Mouse (Mus musculus) heart, embryonic 13.5 days (tissue): Measurements from ENCODE around the gene Slc25a43. TPM values are rescaled to one million over a fixed set of nuclear protein-coding genes. Genes with fewer than 3 reads are reported as not detected.

Source experiments
- ATAC-seq: fragments of 200-750 bp; cut with Nextera tagmentation; 2 replicates; pipeline ENCODE4 v1.8.0; 2017; ENCODE audit warnings: moderate TSS enrichment; ENCODE audit not compliant: insufficient number of reproducible peaks, low FRiP score, low TSS enrichment; ENCODE audit errors: extremely low read depth
- H3K27ac ChIP-seq: fragments of 300-500 bp; sonication (generic); replicated peaks from 2 replicates; pipeline ENCODE4 v1.5.1; 2015; ENCODE audit warnings: moderate library complexity, mild to moderate bottlenecking, inconsistent platforms
- H3K27me3 ChIP-seq: fragments of 300-500 bp; sonication (generic); replicated peaks from 2 replicates; pipeline ENCODE4 v1.6.1; 2015; ENCODE audit warnings: mild to moderate bottlenecking, inconsistent platforms
- H3K36me3 ChIP-seq: fragments of 300-500 bp; sonication (generic); 2 replicates; pipeline ENCODE4 v1.6.1; 2015; ENCODE audit warnings: mild to moderate bottlenecking, inconsistent platforms
- H3K4me1 ChIP-seq: fragments of 300-500 bp; sonication (generic); 2 replicates; pipeline ENCODE4 v1.6.1; 2015; ENCODE audit warnings: inconsistent platforms
- H3K4me2 ChIP-seq: fragments of 300-500 bp; sonication (generic); 2 replicates; pipeline ENCODE4 v1.6.1; 2015; ENCODE audit warnings: inconsistent platforms, mild to moderate bottlenecking, moderate library complexity
- H3K4me3 ChIP-seq: fragments of 300-500 bp; sonication (generic); 2 replicates; pipeline ENCODE4 v1.5.1; 2015; ENCODE audit warnings: moderate library complexity, mild to moderate bottlenecking, inconsistent platforms
- H3K9ac ChIP-seq: fragments of 300-500 bp; sonication (generic); 2 replicates; pipeline ENCODE4 v1.6.1; 2015; ENCODE audit warnings: inconsistent platforms, mild to moderate bottlenecking, moderate library complexity
- H3K9me3 ChIP-seq: fragments of 300-500 bp; sonication (generic); 2 replicates; pipeline ENCODE4 v1.6.1; 2016; ENCODE audit warnings: inconsistent platforms
- whole genome bisulfite sequencing: fragments of 180-500 bp; shearing (Covaris S2); methylation state at CpG from one replicate; pipeline ENCODE4 v1.1.7; 2015; ENCODE audit warnings: mixed read lengths; 5-methylcytosine and 5-hydroxymethylcytosine counted together
- polyA plus RNA-seq: library from polyadenylated mRNA; unstranded; fragments of >200 nt; fragmentation: Nextera tagmentation; extraction: Ambion mirVana; gene quantifications from 2 replicates; pipeline ENCODE4 v1.2.1, GENCODE M21; 2015

The Slc25a43 gene
- polyA plus RNA-seq, 1 experiment from 2014 or later: 3.0 TPM

- 19% methylated on average over 5 of the region's 5 CpGs for WGBS
Measured at GRCm38 (mm10) chrX:36811377-36811776, 67.9 kb downstream of the Slc25a43 start.

GRCm38 (mm10) chrX:36814161-36814836, 70.8 kb downstream of the Slc25a43 start:
- H3K4me2 ChIP-seq: no peak overlapping the region
- WGBS: 78% methylated on average over 8 of the region's 8 CpGs
- H3K36me3 ChIP-seq: no peaks in the 10 kb centered on the region
- no peaks in the 10 kb centered on the region for H3K27me3 ChIP-seq
- H3K4me3 ChIP-seq: no peak overlapping the region
- ATAC-seq: no peak
- H3K9ac ChIP-seq: no peak overlapping the region
- no peaks in the 10 kb centered on the region for H3K9me3 ChIP-seq
- no peak overlapping the region for H3K27ac ChIP-seq
- peaks cover 7% of the 10 kb centered on the region for H3K4me1 ChIP-seq

More at GRCm38 (mm10) chrX:36811377-36811776, 67.9 kb downstream of the Slc25a43 start:
- no peaks in the 10 kb centered on the region for H3K27me3 ChIP-seq
- no peak for ATAC-seq
- H3K27ac ChIP-seq: no peak overlapping the region
- peaks cover 7% of the 10 kb centered on the region for H3K4me1 ChIP-seq
- H3K9ac ChIP-seq: no peak overlapping the region
- no peaks in the 10 kb centered on the region for H3K36me3 ChIP-seq
- H3K4me2 ChIP-seq: no peak overlapping the region
- H3K4me3 ChIP-seq: no peak overlapping the region
- no peaks in the 10 kb centered on the region for H3K9me3 ChIP-seq

DNA sequence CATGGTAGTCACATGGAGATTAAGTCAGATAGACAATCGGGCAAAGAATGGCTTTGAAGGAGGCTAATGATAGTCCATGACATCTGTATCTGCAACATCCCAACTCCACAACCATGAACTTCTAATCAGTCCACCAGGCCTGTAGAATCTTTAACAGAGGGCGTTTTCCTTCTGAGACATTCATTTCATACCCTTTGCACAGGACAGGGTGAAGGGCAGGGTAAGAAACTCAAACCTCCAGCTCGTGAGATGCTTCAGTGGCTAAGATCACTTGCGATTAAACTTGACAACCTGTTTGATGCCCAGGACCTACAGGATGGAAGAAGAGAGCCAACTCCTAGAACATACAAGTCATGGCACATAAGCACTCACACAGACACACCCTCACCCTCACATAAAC, 71.6 kb downstream of the Slc25a43 start:
- Histone ChIP-seq H3K4me3 (no peak overlapping the region), H3K4me2 (no peak overlapping the region), H3K9ac (no peak overlapping the region), H3K27me3 (no peaks in the 10 kb centered on the region), H3K36me3 (no peaks in the 10 kb centered on the region), H3K27ac (no peak overlapping the region), H3K4me1 (peaks cover 7% of the 10 kb centered on the region), H3K9me3 (no peaks in the 10 kb centered on the region)
- no peak for ATAC-seq
- 68% methylated on average over 4 of the region's 4 CpGs for WGBS

GRCm38 (mm10) chrX:36815439-36815838, 72.0 kb downstream of the Slc25a43 start:
- no peak overlapping the region for H3K4me3 ChIP-seq
- no peak overlapping the region for H3K27ac ChIP-seq
- no peak for ATAC-seq
- no peaks in the 10 kb centered on the region for H3K36me3 ChIP-seq
- H3K27me3 ChIP-seq: no peaks in the 10 kb centered on the region
- H3K9me3 ChIP-seq: no peaks in the 10 kb centered on the region
- no peak overlapping the region for H3K4me2 ChIP-seq
- no peak overlapping the region for H3K9ac ChIP-seq
- 68% methylated on average over 3 of the region's 4 CpGs for WGBS
- peaks cover 7% of the 10 kb centered on the region for H3K4me1 ChIP-seq

DNA sequence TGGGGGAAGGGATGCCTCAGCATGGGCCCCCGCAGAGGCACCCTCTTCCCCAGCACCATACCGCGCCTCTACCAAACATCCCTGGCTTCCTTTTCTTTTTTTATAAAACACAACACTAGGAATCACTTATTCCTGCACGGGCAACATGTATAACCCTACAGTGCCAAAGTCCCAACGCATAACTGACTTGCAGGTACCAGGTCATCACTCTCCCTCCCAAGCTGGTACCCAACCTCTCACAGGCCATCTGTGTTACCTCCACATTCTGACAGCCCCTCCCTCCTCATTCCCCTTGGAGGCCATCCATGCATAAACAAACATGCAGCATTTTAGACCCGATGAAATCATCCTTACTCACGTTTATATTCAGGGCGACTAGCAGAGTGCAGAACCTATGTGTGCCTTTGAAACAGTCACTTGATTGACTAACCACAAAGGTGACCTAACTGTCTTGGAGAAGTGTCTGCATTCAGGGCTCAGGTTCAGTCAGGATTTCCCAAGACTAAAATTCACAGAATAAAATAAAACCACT, 73.0 kb downstream of the Slc25a43 start:
- Histone ChIP-seq H3K9me3 (no peaks in the 10 kb centered on the region), H3K4me3 (peak overlapping the region; percentile 40), H3K9ac (peak overlapping the region; percentile 70; the same call in 1 of the 2 replicates), H3K27me3 (no peaks in the 10 kb centered on the region), H3K27ac (peak overlapping the region; percentile 80), H3K4me2 (peak overlapping the region; percentile 65), H3K4me1 (peaks cover 7% of the 10 kb centered on the region), H3K36me3 (no peaks in the 10 kb centered on the region)
- WGBS: 24% methylated on average over 8 of the region's 8 CpGs
- ATAC-seq: no peak

DNA sequence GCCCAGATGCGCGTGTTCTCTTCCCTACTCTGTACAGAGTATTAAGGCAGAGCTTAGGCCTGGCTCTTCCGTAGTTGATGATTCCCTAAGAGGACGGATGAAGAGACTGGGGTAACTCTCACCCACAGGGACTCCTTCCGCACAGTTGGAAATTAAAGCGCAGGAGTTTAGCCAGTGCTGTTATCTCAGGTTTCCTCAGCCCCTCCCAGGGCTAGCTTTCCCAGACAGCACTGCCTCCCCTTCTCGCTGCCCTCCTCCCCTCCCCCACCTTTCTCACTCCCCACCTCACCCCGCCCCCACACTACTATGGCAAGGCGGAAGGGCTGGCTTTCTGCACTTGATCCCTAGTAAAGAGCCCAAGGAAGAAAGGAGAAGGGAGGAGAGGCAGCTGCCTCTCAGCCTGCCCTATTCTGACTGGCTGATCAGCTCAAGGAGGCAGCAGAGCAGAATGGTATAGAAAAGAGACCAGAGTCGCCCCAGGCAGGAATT, 73.5 kb downstream of the Slc25a43 start:
- H3K4me3 ChIP-seq: peak overlapping the region; percentile 40
- peak; percentile 54; the same call in 1 of the 2 replicates for ATAC-seq
- peak overlapping the region; percentile 65 for H3K4me2 ChIP-seq
- H3K9me3 ChIP-seq: no peaks in the 10 kb centered on the region
- 15% methylated on average over 9 of the region's 10 CpGs for WGBS
- peak overlapping the region; percentile 70 for H3K9ac ChIP-seq
- H3K4me1 ChIP-seq: peaks cover 7% of the 10 kb centered on the region
- peak overlapping the region; percentile 80 for H3K27ac ChIP-seq
- H3K36me3 ChIP-seq: no peaks in the 10 kb centered on the region
- H3K27me3 ChIP-seq: no peaks in the 10 kb centered on the region

DNA sequence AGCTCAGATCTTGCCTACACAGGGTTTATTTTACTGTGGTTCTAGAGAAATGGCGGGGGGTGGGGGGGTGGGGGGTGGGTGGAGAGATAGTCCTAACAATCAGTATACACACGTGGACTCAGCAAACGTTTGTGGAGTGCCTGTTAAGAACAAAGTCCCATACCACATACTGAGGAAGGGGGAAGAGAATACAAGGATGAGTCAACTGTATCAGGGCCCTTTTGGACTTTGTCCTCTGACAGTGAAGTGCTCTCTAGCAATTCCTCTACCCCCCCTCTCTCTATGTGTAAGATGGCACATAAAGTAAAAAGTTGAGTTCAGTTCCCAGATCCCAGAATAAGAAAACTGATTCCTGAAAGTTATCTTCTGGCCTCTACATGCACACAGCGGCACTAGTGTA, 76.1 kb downstream of the Slc25a43 start:
- no peaks in the 10 kb centered on the region for H3K9me3 ChIP-seq
- H3K9ac ChIP-seq: no peak overlapping the region
- no peak overlapping the region for H3K4me3 ChIP-seq
- 68% methylated on average over 3 of the region's 4 CpGs for WGBS
- H3K4me2 ChIP-seq: no peak overlapping the region
- peaks cover 7% of the 10 kb centered on the region for H3K4me1 ChIP-seq
- ATAC-seq: no peak
- no peaks in the 10 kb centered on the region for H3K36me3 ChIP-seq
- no peak overlapping the region for H3K27ac ChIP-seq
- no peaks in the 10 kb centered on the region for H3K27me3 ChIP-seq

- Histone ChIP-seq H3K9me3 (no peaks in the 10 kb centered on the region), H3K4me1 (peaks cover 7% of the 10 kb centered on the region), H3K4me3 (no peak overlapping the region), H3K4me2 (no peak overlapping the region), H3K27me3 (no peaks in the 10 kb centered on the region), H3K36me3 (no peaks in the 10 kb centered on the region), H3K27ac (no peak overlapping the region), H3K9ac (no peak overlapping the region)
- WGBS: 15% methylated on average over 4 of the region's 4 CpGs
- ATAC-seq: no peak
Measured at GRCm38 (mm10) chrX:36820201-36820600, 76.7 kb downstream of the Slc25a43 start.

DNA sequence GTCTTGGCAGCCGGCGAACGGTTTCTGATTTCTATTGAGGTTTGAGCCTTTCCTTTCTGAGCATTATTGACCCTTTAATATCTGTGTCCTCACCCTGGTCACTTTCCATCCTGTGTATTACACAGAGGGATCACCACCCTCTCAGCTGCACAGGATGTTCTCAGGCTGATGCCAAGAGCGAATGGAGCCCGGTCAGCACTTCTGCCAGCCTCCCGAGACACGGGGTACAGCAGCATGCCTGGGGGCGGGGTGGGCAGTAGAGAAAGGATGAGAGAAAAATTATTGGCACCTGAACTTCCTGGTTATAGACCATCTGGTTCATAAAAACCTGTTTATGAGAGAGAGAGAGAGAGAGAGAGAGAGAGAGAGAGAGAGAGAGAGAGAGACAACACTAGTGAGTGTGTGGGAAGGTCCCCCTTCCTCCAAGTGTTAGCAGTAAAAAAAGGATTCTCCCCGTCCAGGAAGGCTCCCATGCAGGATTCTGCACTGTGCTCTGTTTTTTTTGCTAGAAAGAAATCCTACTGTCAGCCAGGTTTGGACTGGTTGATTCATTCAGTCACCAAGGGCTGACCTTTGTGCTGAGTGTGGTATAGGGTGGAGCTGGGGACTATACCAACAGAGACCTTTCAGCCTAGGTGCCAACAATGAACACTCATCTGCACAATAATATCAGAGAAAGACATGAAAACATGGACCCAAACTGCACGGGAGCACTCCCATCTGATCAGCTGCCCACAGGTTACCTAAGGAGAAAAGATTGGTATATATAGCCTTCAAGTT, 80.7 kb downstream of the Slc25a43 start:
- H3K4me2 ChIP-seq: no peak overlapping the region
- ATAC-seq: no peak
- H3K4me3 ChIP-seq: no peak overlapping the region
- H3K9me3 ChIP-seq: no peaks in the 10 kb centered on the region
- H3K27ac ChIP-seq: no peak overlapping the region
- H3K9ac ChIP-seq: no peak overlapping the region
- H3K36me3 ChIP-seq: no peaks in the 10 kb centered on the region
- no peaks in the 10 kb centered on the region for H3K27me3 ChIP-seq
- H3K4me1 ChIP-seq: no peaks in the 10 kb centered on the region
- 81% methylated on average over 10 of the region's 10 CpGs for WGBS

- no peak overlapping the region for H3K4me2 ChIP-seq
- no peaks in the 10 kb centered on the region for H3K27me3 ChIP-seq
- no peak for ATAC-seq
- 52% methylated on average over 2 of the region's 2 CpGs for WGBS
- no peak overlapping the region for H3K9ac ChIP-seq
- H3K9me3 ChIP-seq: no peaks in the 10 kb centered on the region
- H3K4me3 ChIP-seq: no peak overlapping the region
- H3K36me3 ChIP-seq: no peaks in the 10 kb centered on the region
- no peak overlapping the region for H3K27ac ChIP-seq
- peaks cover 3% of the 10 kb centered on the region; the same call in 1 of the 2 replicates for H3K4me1 ChIP-seq
Measured at GRCm38 (mm10) chrX:36825032-36825431, 81.6 kb downstream of the Slc25a43 start.
